ENCODE assay signal across 18 mouse cellular contexts in the genomic region with DNA sequence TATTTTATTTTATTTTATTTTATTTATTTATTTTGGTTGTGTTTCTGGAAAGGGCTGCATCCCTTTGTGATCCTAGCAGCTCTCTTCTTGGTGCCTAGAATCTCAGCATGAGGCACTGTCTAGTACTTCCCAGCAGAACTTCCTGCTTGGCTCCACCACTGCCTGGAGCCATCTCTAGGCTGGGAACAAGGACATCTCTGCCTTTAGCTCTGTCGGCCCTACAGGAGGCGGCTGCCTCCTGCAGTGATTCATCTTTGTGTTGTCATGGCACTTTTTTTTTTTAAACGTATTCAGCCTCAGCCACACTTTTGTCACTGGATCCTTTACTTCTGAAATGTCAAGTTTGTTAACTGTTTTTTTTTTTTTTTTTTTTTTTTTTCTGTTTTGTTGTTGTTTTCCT.
A peak's percentile ranks its signal among the peaks of the same experiment; 100 is the strongest.
DNase-seq lines count a peak whose midpoint lies in the region; ATAC-seq lines count a peak whose summit lies in the region.
"Had no signal": no experiment of that assay in that cellular context is flagged by ENCODE, and none has a peak within 500 bp of the region (broad histone marks: within the 10 kb centered on the region; RNA-seq: fewer than 3 reads in every experiment).

No protein-coding gene starts in this region.

- 30% methylated on average over 3 of the region's 3 CpGs for WGBS in heart, embryonic 12.5 days

- no peaks in the 10 kb centered on the region for H3K9me3 ChIP-seq in heart, embryonic 12.5 days (replicated peaks)
- H3K9me3 ChIP-seq: forebrain, embryonic 13.5 days; heart, embryonic 15.5 days; limb, embryonic 15.5 days; midbrain, embryonic 10.5 days; neural tube, embryonic 12.5 days had no signal

- no peak overlapping the region for H3K4me2 ChIP-seq in heart, embryonic 12.5 days
- H3K4me2 ChIP-seq: forebrain, embryonic 13.5 days; heart, embryonic 15.5 days; limb, embryonic 15.5 days; neural tube, embryonic 12.5 days had no signal

- H3K9ac ChIP-seq in heart, embryonic 12.5 days = no peak overlapping the region
- H3K9ac ChIP-seq: forebrain, embryonic 13.5 days; heart, embryonic 15.5 days; limb, embryonic 15.5 days; neural tube, embryonic 12.5 days had no signal

- H3K4me3 ChIP-seq in heart, embryonic 12.5 days = no peak overlapping the region
- H3K4me3 ChIP-seq: forebrain, embryonic 13.5 days; heart, embryonic 15.5 days; limb, embryonic 15.5 days; midbrain, embryonic 10.5 days; neural tube, embryonic 12.5 days had no signal

- H3K36me3 ChIP-seq in heart, embryonic 12.5 days = no peaks in the 10 kb centered on the region
- H3K36me3 ChIP-seq: heart, embryonic 15.5 days; limb, embryonic 15.5 days; midbrain, embryonic 10.5 days; neural tube, embryonic 12.5 days had no signal

- ATAC-seq in heart, embryonic 12.5 days (ENCODE audit: insufficient number of reproducible peaks, low FRiP score) = no peak
- ATAC-seq: forebrain, embryonic 13.5 days had no signal

- intact Hi-C loops in left cerebral cortex, postnatal 25 days (cut with DNase I) = loop anchor here (5.0 kb wide), 4 partner anchors 279 to 929 kb away; partner anchors contain the start of gene Large1

- no peak overlapping the region for H3K27ac ChIP-seq in heart, embryonic 12.5 days (ENCODE audit: poor library complexity, severe bottlenecking)
- H3K27ac ChIP-seq: forebrain, embryonic 13.5 days; heart, embryonic 15.5 days; limb, embryonic 15.5 days; midbrain, embryonic 10.5 days; neural tube, embryonic 12.5 days had no signal

- peak; percentile 29 for DNase-seq in adrenal gland, adult 2 months
- no peak for DNase-seq in adrenal gland, adult 18-20 months (ENCODE audit: low spot score in 2 of 2)
- peak; percentile 10 for DNase-seq in A20 (ENCODE audit: low read depth, low spot score)
- peak; percentile 2 for DNase-seq in adrenal gland, postnatal 25 days
- peak; percentile 7 to 76 for DNase-seq in left cerebral cortex, postnatal 25 days (ENCODE audit: low spot score in 2 of 2)
- DNase-seq in kidney, adult 18-20 months = no peak
- no peak for DNase-seq in kidney, postnatal 10 days
- DNase-seq: cerebellum, adult 9-10 months; heart, adult 18-20 months; kidney, adult 9 months; lung, postnatal 4 days had no signal

- no peaks in the 10 kb centered on the region for H3K4me1 ChIP-seq in heart, embryonic 12.5 days (replicated peaks)
- H3K4me1 ChIP-seq: forebrain, embryonic 13.5 days; heart, embryonic 15.5 days; limb, embryonic 15.5 days; midbrain, embryonic 10.5 days; neural tube, embryonic 12.5 days had no signal

- H3K27me3 ChIP-seq in heart, embryonic 12.5 days (replicated peaks) = no peaks in the 10 kb centered on the region
- H3K27me3 ChIP-seq: CH12.LX; forebrain, embryonic 13.5 days; heart, embryonic 15.5 days; limb, embryonic 15.5 days; neural tube, embryonic 12.5 days had no signal

Comparison
In these comparisons a context has a peak if more than half of its experiments do, and no peak if none do; other contexts are left out.
1. DNase-seq: peak in adrenal gland, adult 2 months (single experiment), A20 (single experiment), adrenal gland, postnatal 25 days (single experiment) and left cerebral cortex, postnatal 25 days (2 of 2); none in adrenal gland, adult 18-20 months (0 of 2), kidney, adult 18-20 months (single experiment) and kidney, postnatal 10 days (single experiment).